Mouse (Mus musculus) liver, embryonic 16.5 days (tissue): ENCODE data around the gene Etfa. TPM values are rescaled to one million over a fixed set of nuclear protein-coding genes. Genes with fewer than 3 reads are reported as not detected.
A peak's percentile ranks its signal among the peaks of the same experiment; 100 is the strongest.

Source experiments
- ATAC-seq: fragments of 200-750 bp; cut with Nextera tagmentation; 2 replicates; pipeline ENCODE4 v1.8.0; 2017; ENCODE audit warnings: low read depth, mild to moderate bottlenecking, moderate number of reproducible peaks, moderate library complexity
- H3K27ac ChIP-seq: fragments of 300-500 bp; sonication (generic); 2 replicates; pipeline ENCODE4 v1.5.1; 2014; ENCODE audit warnings: mild to moderate bottlenecking, low read length
- H3K27me3 ChIP-seq: fragments of 300-500 bp; sonication (generic); 2 replicates; pipeline ENCODE4 v1.6.1; 2014; ENCODE audit warnings: low read depth, low read length, mixed read lengths; ENCODE audit not compliant: control insufficient read depth, insufficient read depth
- H3K36me3 ChIP-seq: fragments of 300-500 bp; sonication (generic); 2 replicates; pipeline ENCODE4 v1.6.1; 2014; ENCODE audit warnings: mild to moderate bottlenecking; ENCODE audit not compliant: control insufficient read depth, insufficient read depth
- H3K4me1 ChIP-seq: fragments of 300-500 bp; sonication (generic); 2 replicates; pipeline ENCODE4 v1.6.1; 2014; ENCODE audit warnings: low read depth, low read length, mixed read lengths; ENCODE audit not compliant: control insufficient read depth
- H3K4me2 ChIP-seq: fragments of 300-500 bp; sonication (generic); 2 replicates; pipeline ENCODE4 v1.6.1; 2014; ENCODE audit warnings: low read depth, low read length, mixed read lengths
- H3K4me3 ChIP-seq: fragments of 300-500 bp; sonication (generic); 2 replicates; pipeline ENCODE4 v1.5.1; 2014; ENCODE audit warnings: low read depth, mild to moderate bottlenecking, low read length
- H3K9ac ChIP-seq: fragments of 300-500 bp; sonication (generic); 2 replicates; pipeline ENCODE4 v1.6.1; 2014; ENCODE audit warnings: low read depth, low read length
- H3K9me3 ChIP-seq: fragments of 300-500 bp; sonication (generic); replicated peaks from 2 replicates; pipeline ENCODE4 v1.6.1; 2016; ENCODE audit warnings: low read length; ENCODE audit not compliant: control insufficient read depth
- whole genome bisulfite sequencing: fragments of 180-500 bp; shearing (Covaris S2); extraction: QIAGEN DNeasy Blood & Tissue Kit; methylation state at CpG from one replicate; pipeline ENCODE4 v1.1.7; 2014; ENCODE audit not compliant: insufficient replicate concordance; 5-methylcytosine and 5-hydroxymethylcytosine counted together
- polyA plus RNA-seq: library from polyadenylated mRNA; unstranded; fragments of >200 nt; fragmentation: Nextera tagmentation; extraction: Ambion mirVana; gene quantifications from 2 replicates; pipeline ENCODE4 v1.2.1, GENCODE M21; 2015

The Etfa gene
- polyA plus RNA-seq, 1 experiment from 2014 or later = 247 TPM

GRCm38 (mm10) chr9:55439206-55439780, 72.8 kb downstream of the Etfa start:
- H3K4me2 ChIP-seq = no peak overlapping the region
- H3K9me3 ChIP-seq = no peaks in the 10 kb centered on the region
- H3K36me3 ChIP-seq = no peaks in the 10 kb centered on the region
- H3K27ac ChIP-seq = no peak overlapping the region
- ATAC-seq = no peak
- 57% methylated on average over 5 of the region's 5 CpGs for WGBS
- no peak overlapping the region for H3K9ac ChIP-seq
- H3K4me3 ChIP-seq = no peak overlapping the region
- no peaks in the 10 kb centered on the region for H3K4me1 ChIP-seq
- no peaks in the 10 kb centered on the region for H3K27me3 ChIP-seq

- no peaks in the 10 kb centered on the region for H3K9me3 ChIP-seq
- no peak overlapping the region for H3K27ac ChIP-seq
- H3K4me1 ChIP-seq = no peaks in the 10 kb centered on the region
- no peaks in the 10 kb centered on the region for H3K36me3 ChIP-seq
- H3K4me3 ChIP-seq = no peak overlapping the region
- WGBS = 38% methylated on average over 3 of the region's 3 CpGs
- H3K27me3 ChIP-seq = no peaks in the 10 kb centered on the region
- H3K4me2 ChIP-seq = no peak overlapping the region
- H3K9ac ChIP-seq = no peak overlapping the region
- ATAC-seq = no peak
These were observed 73.6 kb downstream of the Etfa start for GRCm38 (mm10) chr9:55438433-55438832.

GRCm38 (mm10) chr9:55433875-55434274, 78.2 kb downstream of the Etfa start:
- 69% methylated on average over 5 of the region's 5 CpGs for WGBS

GRCm38 (mm10) chr9:55432306-55433289, 79.4 kb downstream of the Etfa start:
- H3K9me3 ChIP-seq = no peaks in the 10 kb centered on the region
- no peak overlapping the region for H3K9ac ChIP-seq
- ATAC-seq = no peak

More at GRCm38 (mm10) chr9:55433875-55434274, 78.2 kb downstream of the Etfa start:
- Histone ChIP-seq H3K4me2 (no peak overlapping the region), H3K4me1 (no peaks in the 10 kb centered on the region), H3K36me3 (no peaks in the 10 kb centered on the region), H3K9ac (no peak overlapping the region), H3K27me3 (no peaks in the 10 kb centered on the region), H3K4me3 (no peak overlapping the region), H3K9me3 (no peaks in the 10 kb centered on the region), H3K27ac (no peak overlapping the region)
- ATAC-seq = no peak

GRCm38 (mm10) chr9:55430133-55430532, 81.9 kb downstream of the Etfa start:
- Histone ChIP-seq H3K9ac (no peak overlapping the region), H3K27ac (no peak overlapping the region), H3K4me1 (no peaks in the 10 kb centered on the region), H3K4me2 (no peak overlapping the region), H3K36me3 (no peaks in the 10 kb centered on the region), H3K27me3 (no peaks in the 10 kb centered on the region), H3K4me3 (no peak overlapping the region), H3K9me3 (no peaks in the 10 kb centered on the region)
- no peak for ATAC-seq
- 28% methylated on average over 20 of the region's 20 CpGs for WGBS

More at GRCm38 (mm10) chr9:55432306-55433289, 79.4 kb downstream of the Etfa start:
- Histone ChIP-seq H3K36me3 (no peaks in the 10 kb centered on the region), H3K4me2 (no peak overlapping the region), H3K27me3 (no peaks in the 10 kb centered on the region), H3K27ac (no peak overlapping the region), H3K4me3 (no peak overlapping the region), H3K4me1 (no peaks in the 10 kb centered on the region)
- 56% methylated on average over 14 of the region's 14 CpGs for WGBS

GRCm38 (mm10) chr9:55429242-55429975, 82.6 kb downstream of the Etfa start:
- no peak overlapping the region for H3K27ac ChIP-seq
- no peak overlapping the region for H3K4me2 ChIP-seq
- H3K9ac ChIP-seq = no peak overlapping the region
- no peak overlapping the region for H3K4me3 ChIP-seq
- H3K27me3 ChIP-seq = no peaks in the 10 kb centered on the region
- H3K9me3 ChIP-seq = no peaks in the 10 kb centered on the region
- no peaks in the 10 kb centered on the region for H3K4me1 ChIP-seq
- 28% methylated on average over 12 of the region's 12 CpGs for WGBS
- 0 out of 2 replicates have a peak, but pooled peaks have one; percentile 54 for ATAC-seq
- no peaks in the 10 kb centered on the region for H3K36me3 ChIP-seq

- H3K4me2 ChIP-seq = no peak overlapping the region
- no peaks in the 10 kb centered on the region for H3K9me3 ChIP-seq
- H3K27me3 ChIP-seq = no peaks in the 10 kb centered on the region
- no peak overlapping the region for H3K27ac ChIP-seq
- H3K9ac ChIP-seq = no peak overlapping the region
- no peaks in the 10 kb centered on the region for H3K4me1 ChIP-seq
- H3K36me3 ChIP-seq = no peaks in the 10 kb centered on the region
- ATAC-seq = no peak
- 62% methylated on average over 7 of the region's 7 CpGs for WGBS
- H3K4me3 ChIP-seq = no peak overlapping the region
These were observed 86.7 kb downstream of the Etfa start for GRCm38 (mm10) chr9:55425271-55425810.

DNA sequence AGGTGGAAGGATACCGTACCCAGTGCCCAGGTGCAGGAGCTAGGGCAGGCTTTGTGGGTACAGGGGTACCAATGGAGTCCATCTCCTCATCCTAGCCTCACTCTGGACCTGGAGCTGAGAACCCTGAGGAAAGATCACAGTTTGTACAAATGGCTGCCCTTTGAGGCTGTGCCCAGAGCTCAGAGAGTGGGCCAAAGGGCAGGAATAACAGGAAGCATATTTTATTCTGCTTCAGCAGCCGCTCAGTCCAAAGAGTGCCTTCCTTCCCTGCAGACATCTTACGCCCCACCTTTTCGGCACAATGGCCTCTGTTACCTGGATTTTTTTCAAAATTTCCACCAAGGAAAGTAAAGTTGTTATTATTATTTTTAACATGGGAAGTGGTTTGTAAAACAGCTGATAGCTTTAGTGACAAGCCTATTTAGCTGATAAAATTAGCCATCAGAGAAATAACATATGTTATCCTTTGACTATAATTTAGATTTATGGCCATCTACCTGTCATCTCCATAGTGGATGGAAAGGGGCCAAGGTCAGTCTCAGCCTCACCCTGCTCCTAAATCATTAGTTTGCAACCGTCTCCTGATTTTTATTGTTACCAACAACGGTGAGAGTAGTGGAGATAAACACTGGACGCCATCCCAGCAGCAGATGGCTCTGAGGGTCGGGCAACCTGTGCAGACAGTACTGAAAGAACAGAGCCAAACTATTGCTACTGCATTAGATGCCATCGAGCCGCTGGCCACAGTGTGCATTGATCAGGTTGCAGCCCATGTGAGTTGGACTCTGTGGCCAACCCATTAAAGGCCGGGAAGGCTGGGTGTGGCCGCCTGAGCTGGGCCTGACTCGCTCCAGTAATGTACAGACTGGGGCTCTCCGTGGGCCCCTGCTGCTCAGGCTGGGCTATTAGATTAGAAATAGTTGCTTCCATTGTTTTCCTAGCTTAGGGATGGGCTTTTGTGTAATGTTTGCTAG, 88.3 kb downstream of the Etfa start:
- H3K9me3 ChIP-seq = no peaks in the 10 kb centered on the region
- H3K4me3 ChIP-seq = no peak overlapping the region
- H3K27ac ChIP-seq = no peak overlapping the region
- H3K27me3 ChIP-seq = no peaks in the 10 kb centered on the region
- no peak for ATAC-seq
- H3K4me1 ChIP-seq = no peaks in the 10 kb centered on the region
- no peaks in the 10 kb centered on the region for H3K36me3 ChIP-seq
- WGBS = 63% methylated on average over 14 of the region's 14 CpGs
- no peak overlapping the region for H3K9ac ChIP-seq
- H3K4me2 ChIP-seq = no peak overlapping the region
